Mouse (Mus musculus): ENCODE data around the gene Mamdc4. TPM values are rescaled to one million over a fixed set of nuclear protein-coding genes. Genes with fewer than 3 reads are reported as not detected.

Gene Mamdc4
- total and polyA plus RNA-seq, 2 experiments from 2014 or later: 0.21 to 1.0 TPM

DNA sequence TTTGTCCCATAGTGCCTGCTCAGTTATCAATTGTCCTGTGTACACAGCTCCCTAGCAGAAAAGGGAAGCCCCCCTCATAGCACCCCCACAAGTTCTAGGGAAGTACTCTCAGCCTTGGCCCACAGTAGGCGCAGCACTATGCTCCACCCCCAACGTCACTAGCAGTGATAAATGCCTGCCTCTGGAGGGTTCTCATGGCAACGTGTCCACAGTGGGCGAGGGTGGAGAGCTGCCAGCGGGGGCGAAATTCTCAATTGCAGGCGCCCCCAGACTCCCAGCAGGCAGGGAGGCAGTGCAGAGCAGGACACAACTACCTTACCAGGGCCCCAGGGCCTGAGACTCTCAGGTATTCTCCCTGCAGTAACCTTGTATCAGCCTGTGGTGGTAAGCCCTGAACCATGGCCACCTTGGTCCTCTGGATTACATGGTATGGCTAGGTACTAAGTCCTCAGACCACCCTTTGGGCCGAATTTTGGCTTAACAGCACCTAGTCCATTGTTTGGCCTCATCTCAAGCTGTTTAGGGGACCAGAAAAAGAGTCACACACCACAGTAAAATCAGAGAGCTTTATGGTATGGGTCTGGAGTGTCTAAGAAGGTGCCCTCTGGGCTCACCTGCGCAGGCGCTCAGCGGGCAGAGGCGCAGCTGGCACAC is 7.9 kb upstream of the Mamdc4 start:
- TF ChIP-seq CTCF (IDR thresholded peaks at IDR 0.05; ENCODE audit: low read depth): peak; percentile 15
- peaks cover 47% of the 10 kb centered on the region for H3K36me3 ChIP-seq (ENCODE audit: insufficient read depth)
- ATAC-seq (peak; percentile 72), DNase-seq (peak; percentile 77)
- H3K27me3 ChIP-seq (ENCODE audit: insufficient read depth, low read length): peaks cover 22% of the 10 kb centered on the region
- 0 out of 2 replicates have a peak overlapping the region, but pooled peaks have one; percentile 69 for H3K4me2 ChIP-seq (ENCODE audit: low read depth)
- peaks cover 24% of the 10 kb centered on the region for H3K4me1 ChIP-seq (ENCODE audit: insufficient read depth)
- no peak overlapping the region for H3K9ac ChIP-seq
- no peaks in the 10 kb centered on the region for H3K9me3 ChIP-seq (ENCODE audit: low read length)
- no peak overlapping the region for H3K4me3 ChIP-seq (ENCODE audit: low read depth, low read length)
- 46% methylated on average over 12 of the region's 12 CpGs for WGBS
- 0 out of 2 replicates have a peak overlapping the region, but pooled peaks have one; percentile 35 for H3K27ac ChIP-seq (ENCODE audit: low read depth, low read length)

DNA sequence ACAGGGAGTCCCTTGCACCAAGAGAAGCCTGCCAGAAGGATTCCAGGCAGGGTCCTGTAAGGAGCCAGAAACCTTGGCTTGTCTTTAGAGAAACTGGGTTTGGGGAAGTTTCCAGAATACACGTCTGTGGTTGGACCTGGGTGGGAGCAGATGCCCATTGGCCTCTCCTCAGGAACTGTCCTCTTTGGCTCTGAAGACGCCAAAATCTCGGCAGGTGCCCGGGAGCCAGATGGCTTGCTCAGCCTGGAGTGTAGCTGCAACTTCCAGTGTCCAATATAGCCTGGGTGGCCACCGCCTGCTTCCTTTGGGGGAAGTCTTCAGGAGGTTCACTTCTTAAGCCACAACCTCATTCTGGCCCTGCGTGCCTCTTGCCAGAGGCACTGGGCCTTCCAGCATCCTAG is 7.3 kb upstream of the Mamdc4 start:
- no peak for DNase-seq
- Histone ChIP-seq H3K27me3 (ENCODE audit: insufficient read depth, low read length) (peaks cover 29% of the 10 kb centered on the region), H3K27ac (ENCODE audit: low read depth, low read length) (0 out of 2 replicates have a peak overlapping the region, but pooled peaks have one; percentile 29), H3K9ac (no peak overlapping the region), H3K9me3 (ENCODE audit: low read length) (no peaks in the 10 kb centered on the region), H3K4me3 (ENCODE audit: low read depth, low read length) (peak overlapping the region; percentile 58; the same call in 1 of the 2 replicates), H3K4me1 (ENCODE audit: insufficient read depth) (peaks cover 24% of the 10 kb centered on the region), H3K4me2 (ENCODE audit: low read depth) (peak overlapping the region; percentile 69), H3K36me3 (ENCODE audit: insufficient read depth) (peaks cover 54% of the 10 kb centered on the region)
- 24% methylated on average over 6 of the region's 6 CpGs for WGBS
- TF ChIP-seq CTCF (IDR thresholded peaks at IDR 0.05; ENCODE audit: low read depth): no peak
- peak; percentile 7; the same call in 1 of the 2 replicates for ATAC-seq

DNA sequence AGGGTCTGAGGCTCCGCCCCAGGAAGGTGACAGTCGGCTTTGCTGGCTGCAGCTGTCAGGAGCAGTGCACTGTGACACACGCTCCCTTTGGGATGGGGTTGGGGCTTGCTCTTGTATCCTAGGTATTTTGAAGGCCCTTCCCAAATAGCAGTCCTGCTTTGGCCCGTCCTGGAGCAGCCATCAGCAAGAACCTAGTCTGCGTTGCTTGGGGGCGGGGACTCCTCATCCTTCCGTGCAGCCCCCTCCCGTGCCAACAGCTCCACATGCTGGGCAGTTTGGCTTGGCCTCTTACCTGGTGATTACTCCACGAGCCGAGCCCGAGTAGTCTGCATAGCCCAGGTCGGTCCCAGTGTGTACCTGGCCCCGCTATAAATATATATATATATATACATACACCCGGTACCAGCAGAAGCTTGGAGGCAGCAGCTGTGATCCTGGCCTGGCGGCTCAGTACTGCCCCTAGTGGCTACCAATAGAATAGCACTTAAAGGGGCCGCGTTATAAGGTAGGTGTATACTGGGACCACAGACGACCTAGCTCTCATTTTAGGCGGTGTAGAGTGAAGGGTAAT is 6.7 kb upstream of the Mamdc4 start, which contains the start of gene Ajm1:
Ajm1 (minus strand) TSS at position 464 of the 571 bp plus-strand sequence.
- Histone ChIP-seq H3K9me3 (ENCODE audit: low read length) (no peaks in the 10 kb centered on the region), H3K4me3 (ENCODE audit: low read depth, low read length) (peak within 1 kb of the TSS; percentile 58), H3K4me1 (ENCODE audit: insufficient read depth) (peaks cover 24% of the 10 kb centered on the region), H3K36me3 (ENCODE audit: insufficient read depth) (peaks cover 53% of the 10 kb centered on the region), H3K4me2 (ENCODE audit: low read depth) (peak within 1 kb of the TSS; percentile 69), H3K9ac (peak within 1 kb of the TSS; percentile 64), H3K27ac (ENCODE audit: low read depth, low read length) (0 out of 2 replicates have a peak within 1 kb of the TSS, but pooled peaks have one; percentile 40), H3K27me3 (ENCODE audit: insufficient read depth, low read length) (peaks cover 34% of the 10 kb centered on the region)
- 7% methylated on average over 19 of the region's 19 CpGs for WGBS
- peak; percentile 87 for ATAC-seq
- DNase-seq: peak; percentile 88
- peak; percentile 91 for TF ChIP-seq CTCF (IDR thresholded peaks at IDR 0.05; ENCODE audit: low read depth)

DNA sequence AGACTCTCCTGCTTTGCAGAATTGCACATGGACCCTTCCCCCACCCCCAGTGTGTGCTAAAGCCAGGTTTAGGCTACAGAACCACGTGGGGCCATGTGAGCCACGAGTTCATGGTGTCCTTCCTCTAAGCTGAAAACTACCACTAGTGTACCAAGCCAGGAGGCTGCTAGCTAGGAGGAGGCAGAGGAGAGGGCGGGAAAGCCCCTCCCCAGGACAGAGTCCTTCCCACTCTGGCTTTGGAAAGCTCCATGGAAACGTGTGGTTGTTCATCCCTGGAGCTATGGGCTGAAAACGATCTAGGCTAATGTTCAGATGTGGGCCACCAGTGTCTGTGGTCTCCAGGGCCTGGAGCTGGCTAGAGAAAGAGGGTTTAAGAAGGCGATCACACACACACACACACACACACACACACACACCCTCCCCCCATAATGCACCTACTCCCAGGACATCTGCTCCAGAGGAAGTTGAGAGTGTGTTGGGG is 6.0 kb upstream of the Mamdc4 start:
- no peak for ATAC-seq
- peak overlapping the region; percentile 69 for H3K4me2 ChIP-seq (ENCODE audit: low read depth)
- no peak for TF ChIP-seq CTCF (IDR thresholded peaks at IDR 0.05; ENCODE audit: low read depth)
- peaks cover 24% of the 10 kb centered on the region for H3K4me1 ChIP-seq (ENCODE audit: insufficient read depth)
- peaks cover 48% of the 10 kb centered on the region for H3K36me3 ChIP-seq (ENCODE audit: insufficient read depth)
- WGBS: 41% methylated on average over 6 of the region's 6 CpGs
- H3K9ac ChIP-seq: peak overlapping the region; percentile 64
- H3K9me3 ChIP-seq (ENCODE audit: low read length): no peaks in the 10 kb centered on the region
- H3K27me3 ChIP-seq (ENCODE audit: insufficient read depth, low read length): peaks cover 40% of the 10 kb centered on the region
- no peak for DNase-seq
- no peak overlapping the region for H3K27ac ChIP-seq (ENCODE audit: low read depth, low read length)
- H3K4me3 ChIP-seq (ENCODE audit: low read depth, low read length): peak overlapping the region; percentile 58

DNA sequence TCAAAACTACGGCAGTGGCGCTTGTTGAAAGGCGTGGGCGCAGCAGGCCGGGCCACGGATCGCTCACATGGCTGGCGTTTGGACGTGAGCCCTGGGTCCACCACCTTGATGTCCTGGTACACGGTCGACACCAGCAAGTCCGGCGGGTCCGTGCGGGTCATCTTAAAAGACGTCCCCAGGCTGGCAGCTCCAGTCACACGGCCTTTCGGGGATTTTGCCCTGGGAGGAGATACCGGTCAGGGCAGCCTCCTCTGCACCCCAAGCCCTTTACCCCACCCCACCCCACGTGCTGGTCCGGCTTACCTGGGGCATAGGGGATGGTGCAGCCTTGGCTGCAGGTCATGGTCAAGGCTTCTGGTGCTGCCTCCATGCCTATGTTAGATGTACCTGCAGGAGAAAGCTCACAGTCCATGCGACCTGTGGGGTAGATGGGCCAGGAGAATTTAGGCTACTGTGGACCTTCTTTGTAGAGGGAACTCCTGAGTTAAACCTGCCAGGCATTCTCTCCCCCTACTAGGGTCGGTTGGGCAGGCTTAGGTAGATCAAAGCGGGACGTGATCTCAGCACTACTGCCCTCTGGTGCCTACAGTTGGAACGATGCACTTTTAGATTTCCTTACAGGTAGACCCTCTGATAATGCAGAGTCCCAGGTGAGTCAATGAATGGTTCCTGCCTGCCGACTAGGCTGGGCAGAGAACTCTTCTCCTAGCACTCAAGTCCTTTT is 5.3 kb upstream of the Mamdc4 start:
- peak; percentile 70 for DNase-seq
- Histone ChIP-seq H3K4me3 (ENCODE audit: low read depth, low read length) (0 out of 2 replicates have a peak overlapping the region, but pooled peaks have one; percentile 9), H3K9ac (0 out of 2 replicates have a peak overlapping the region, but pooled peaks have one; percentile 6), H3K9me3 (ENCODE audit: low read length) (no peaks in the 10 kb centered on the region), H3K27ac (ENCODE audit: low read depth, low read length) (no peak overlapping the region), H3K4me1 (ENCODE audit: insufficient read depth) (peaks cover 24% of the 10 kb centered on the region), H3K36me3 (ENCODE audit: insufficient read depth) (peaks cover 40% of the 10 kb centered on the region), H3K27me3 (ENCODE audit: insufficient read depth, low read length) (peaks cover 40% of the 10 kb centered on the region), H3K4me2 (ENCODE audit: low read depth) (peak overlapping the region; percentile 1)
- no peak for ATAC-seq
- TF ChIP-seq CTCF (IDR thresholded peaks at IDR 0.05; ENCODE audit: low read depth): peak; percentile 71
- 13% methylated on average over 27 of the region's 27 CpGs for WGBS

DNA sequence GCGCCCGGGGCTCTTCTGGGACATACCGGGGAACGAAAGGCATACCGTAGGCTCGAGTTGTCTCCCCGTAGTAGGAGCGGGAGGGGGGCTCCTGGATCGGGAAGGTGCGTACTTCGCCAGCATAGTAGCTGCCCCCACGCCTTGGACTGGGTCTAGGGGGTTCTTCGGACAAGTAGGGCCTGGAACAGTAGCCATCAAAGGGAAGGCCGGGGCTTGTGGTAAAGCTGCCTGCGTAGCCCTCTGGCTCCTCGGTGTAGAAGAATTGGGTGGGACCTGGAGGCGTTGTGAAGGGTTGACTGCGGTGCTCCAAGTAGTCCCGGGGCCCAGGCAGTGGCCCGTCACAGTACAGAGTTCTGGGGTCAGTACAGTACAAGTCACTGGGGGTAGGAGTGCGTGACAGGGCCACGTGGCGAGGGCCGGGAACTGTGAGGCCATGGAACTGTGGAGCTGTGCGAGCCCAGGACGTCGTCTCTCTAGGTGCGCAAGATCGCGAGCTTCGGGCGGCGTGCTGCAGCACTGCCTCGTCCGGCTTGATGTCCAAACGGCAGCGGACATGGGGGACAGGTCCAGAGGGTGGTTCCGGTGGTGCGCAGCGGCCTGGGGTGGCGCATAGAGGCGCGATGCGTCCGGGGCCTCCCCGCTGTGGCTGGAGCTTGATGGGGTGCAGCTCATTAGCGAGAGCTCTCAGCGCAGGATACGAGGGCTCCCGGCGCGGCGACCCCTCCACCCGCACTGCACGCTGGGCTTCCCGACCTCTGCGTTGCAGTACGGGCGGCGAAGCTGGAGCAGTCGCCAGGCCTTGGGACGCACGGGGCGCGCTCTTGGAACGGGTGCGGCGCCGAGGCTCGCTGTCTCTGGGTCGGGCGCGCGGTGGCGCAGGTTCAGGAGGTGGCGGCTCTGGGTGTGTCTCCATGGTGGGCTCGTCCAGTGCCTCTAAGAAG is 4.4 kb upstream of the Mamdc4 start:
- no peak for TF ChIP-seq CTCF (IDR thresholded peaks at IDR 0.05; ENCODE audit: low read depth)
- H3K4me1 ChIP-seq (ENCODE audit: insufficient read depth): peaks cover 25% of the 10 kb centered on the region
- no peaks in the 10 kb centered on the region for H3K9me3 ChIP-seq (ENCODE audit: low read length)
- no peak overlapping the region for H3K27ac ChIP-seq (ENCODE audit: low read depth, low read length)
- H3K27me3 ChIP-seq (ENCODE audit: insufficient read depth, low read length): peaks cover 40% of the 10 kb centered on the region
- WGBS: 11% methylated on average over 77 of the region's 77 CpGs
- H3K4me3 ChIP-seq (ENCODE audit: low read depth, low read length): 0 out of 2 replicates have a peak overlapping the region, but pooled peaks have one; percentile 9
- ATAC-seq (no peak), DNase-seq (peak; percentile 15)
- peaks cover 32% of the 10 kb centered on the region; the same call in 1 of the 2 replicates for H3K36me3 ChIP-seq (ENCODE audit: insufficient read depth)
- H3K4me2 ChIP-seq (ENCODE audit: low read depth): peak overlapping the region; percentile 1; the same call in 1 of the 2 replicates
- 0 out of 2 replicates have a peak overlapping the region, but pooled peaks have one; percentile 6 for H3K9ac ChIP-seq

All from forebrain, postnatal 0 days (tissue).